Mouse (Mus musculus) large intestine, adult 2 months (tissue): ENCODE results near the gene Ubqln4. TPM values are rescaled to one million over a fixed set of nuclear protein-coding genes. Genes with fewer than 3 reads are reported as not detected.
"Not testable (repeated sequence)": the region's sequence is repeated elsewhere in the genome, so short reads cannot be mapped to it uniquely, and the experiment has no call there.

Source experiments
- DNase-seq: peaks from one replicate; pipeline ENCODE4 v3.0.0-alpha.2; 2012; ENCODE audit warnings: low read depth, low spot score
- WGBS: fragments of 180-500 bp; shearing (Covaris S2); methylation state at CpG from one replicate; pipeline ENCODE4 v1.1.7; 2018; 5-methylcytosine and 5-hydroxymethylcytosine counted together
- polyA plus RNA-seq: library from polyadenylated mRNA; depleted of rRNA; stranded (reverse); fragments of >200 nt; gene quantifications from 2 replicates; pipeline ENCODE4 v1.2.3, GENCODE M21; 2012

Gene Ubqln4
- polyA plus RNA-seq, 1 experiment = 41.2 TPM

- 86% methylated on average over 6 of the region's 6 CpGs for WGBS
- DNase-seq = no peak
Observed at GRCm38 (mm10) chr3:88555731-88556130, 2.2 kb downstream of the Ubqln4 start.

- no peak for DNase-seq
- WGBS = 94% methylated on average over 8 of the region's 8 CpGs
Observed at GRCm38 (mm10) chr3:88556616-88557015, 3.1 kb downstream of the Ubqln4 start.

- WGBS = 93% methylated on average over 9 of the region's 9 CpGs
- no peak for DNase-seq
Observed at GRCm38 (mm10) chr3:88559596-88559995, 6.0 kb downstream of the Ubqln4 start.

- WGBS = 75% methylated on average over 4 of the region's 4 CpGs
- DNase-seq = no peak
Observed at GRCm38 (mm10) chr3:88561989-88562388, 8.4 kb downstream of the Ubqln4 start.

GRCm38 (mm10) chr3:88563442-88563841 lies 9.9 kb downstream of the Ubqln4 start:
- 74% methylated on average over 4 of the region's 4 CpGs for WGBS
- DNase-seq = no peak

GRCm38 (mm10) chr3:88563966-88564365 lies 10.4 kb downstream of the Ubqln4 start:
- no peak for DNase-seq
- WGBS = 79% methylated on average over 7 of the region's 7 CpGs

- 79% methylated on average over 3 of the region's 3 CpGs for WGBS
- no peak for DNase-seq
Observed at GRCm38 (mm10) chr3:88566116-88566515, 12.6 kb downstream of the Ubqln4 start.

GRCm38 (mm10) chr3:88566536-88567061 lies 13.0 kb downstream of the Ubqln4 start:
- whole genome bisulfite sequencing = 32% methylated on average over 4 of the region's 4 CpGs
- no peak for DNase-seq

- 82% methylated on average over 6 of the region's 6 CpGs for WGBS
- no peak for DNase-seq
Observed at GRCm38 (mm10) chr3:88567892-88568291, 14.3 kb downstream of the Ubqln4 start.

- WGBS = 96% methylated on average over 2 of the region's 2 CpGs
- DNase-seq = no peak
Observed at GRCm38 (mm10) chr3:88568615-88569014, 15.1 kb downstream of the Ubqln4 start.

- 89% methylated on average over 2 of the region's 2 CpGs for WGBS
Observed at GRCm38 (mm10) chr3:88569093-88569492, 15.5 kb downstream of the Ubqln4 start.

GRCm38 (mm10) chr3:88569694-88570093 lies 16.1 kb downstream of the Ubqln4 start:
- no peak for DNase-seq
- 82% methylated on average over 5 of the region's 5 CpGs for WGBS

More at GRCm38 (mm10) chr3:88569093-88569492, 15.5 kb downstream of the Ubqln4 start:
- DNase-seq = no peak

GRCm38 (mm10) chr3:88570341-88570740 lies 16.8 kb downstream of the Ubqln4 start:
- no peak for DNase-seq
- WGBS = 92% methylated on average over 10 of the region's 10 CpGs

GRCm38 (mm10) chr3:88571856-88572255 lies 18.3 kb downstream of the Ubqln4 start:
- 75% methylated on average over 1 of the region's 1 CpGs for WGBS
- no peak for DNase-seq

- DNase-seq = no peak
- WGBS = 62% methylated on average over 2 of the region's 2 CpGs
Observed at GRCm38 (mm10) chr3:88572835-88573234, 19.3 kb downstream of the Ubqln4 start.

- 94% methylated on average over 2 of the region's 2 CpGs for WGBS
- DNase-seq = no peak
Observed at GRCm38 (mm10) chr3:88573810-88574209, 20.3 kb downstream of the Ubqln4 start.

- 83% methylated on average over 3 of the region's 3 CpGs for WGBS
- no peak for DNase-seq
Observed at GRCm38 (mm10) chr3:88575540-88575939, 22.0 kb downstream of the Ubqln4 start, which contains the start of gene Ssr2. Ssr2 (plus strand) TSS chr3:88575876.

GRCm38 (mm10) chr3:88577846-88578245 lies 24.3 kb downstream of the Ubqln4 start:
- WGBS = 56% methylated on average over 5 of the region's 5 CpGs
- not testable (repeated sequence) for DNase-seq

- WGBS = 46% methylated on average over 8 of the region's 8 CpGs
- DNase-seq = no peak
Observed at GRCm38 (mm10) chr3:88578498-88579424, 25.2 kb downstream of the Ubqln4 start.

- WGBS = under 1% methylated on average over 34 of the region's 34 CpGs
- DNase-seq = peak; percentile 75
Observed at GRCm38 (mm10) chr3:88579454-88580117, 26.0 kb downstream of the Ubqln4 start.
